ENCODE assay signal across 27 mouse cellular contexts in the genomic region with DNA sequence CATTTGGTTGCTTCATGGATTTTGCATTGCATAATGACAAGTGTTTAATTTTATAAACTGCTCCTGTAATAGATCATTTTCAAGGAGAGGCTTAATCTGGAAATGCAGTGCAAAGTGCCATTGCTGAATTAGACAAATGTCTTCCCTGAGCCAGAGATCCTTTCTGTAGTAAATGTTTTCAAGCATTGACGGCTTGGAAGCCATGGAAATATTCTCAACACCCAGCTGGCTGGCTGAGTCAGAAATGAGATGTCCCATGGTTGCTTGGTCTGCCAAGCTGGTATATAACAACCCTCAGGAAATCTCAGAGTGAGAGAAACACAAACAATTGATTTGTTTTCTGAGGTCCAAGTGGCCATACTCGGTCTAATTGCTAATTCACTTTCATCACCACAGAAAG.
DNase-seq lines count a peak whose midpoint lies in the region; ATAC-seq and TF ChIP-seq lines count a peak whose summit lies in the region.
"Had no signal": no experiment of that assay in that cellular context is flagged by ENCODE, and none has a peak within 500 bp of the region (broad histone marks: within the 10 kb centered on the region; RNA-seq: fewer than 3 reads in every experiment).

No protein-coding gene starts in this region.

- intact Hi-C loops in left cerebral cortex, postnatal 14 days (cut with DNase I) = loop anchor here (10.0 kb wide), 2 partner anchors 242 to 992 kb away; no protein-coding TSS in a partner anchor

- H3K36me3 ChIP-seq in forebrain, postnatal 0 days (ENCODE audit: insufficient read depth) = no peaks in the 10 kb centered on the region
- no peaks in the 10 kb centered on the region for H3K36me3 ChIP-seq in forebrain, embryonic 15.5 days
- H3K36me3 ChIP-seq: embryonic facial prominence, embryonic 12.5 days; heart, embryonic 15.5 days; hindbrain, embryonic 15.5 days; limb, embryonic 12.5 days; midbrain, embryonic 10.5 days; neural tube, embryonic 13.5 days had no signal

- 38% methylated on average over 2 of the region's 2 CpGs for WGBS in forebrain, postnatal 0 days
- 52% methylated on average over 2 of the region's 2 CpGs for WGBS in forebrain, embryonic 15.5 days

- peak; percentile 61 for DNase-seq in forebrain, postnatal 0 days
- peak in 1 of 2 experiments; percentile 63 for DNase-seq in layer of hippocampus, adult 2 months (ENCODE audit: low spot score in 2 of 2)
- no peak for DNase-seq in layer of hippocampus, postnatal 25 days (ENCODE audit: extremely low spot score in 1 of 2, low spot score in 1 of 2)
- peak; percentile 74 for DNase-seq in brain, adult 2 months (ENCODE audit: low read depth, low spot score)
- DNase-seq in left cerebral cortex, postnatal 14 days (ENCODE audit: low spot score in 2 of 2) = peak; percentile 49 to 51
- DNase-seq in testis, postnatal 14 days (ENCODE audit: low spot score) = no peak
- no peak for DNase-seq in urinary bladder, postnatal 36 days (ENCODE audit: low spot score in 2 of 2)
- DNase-seq: adrenal gland, postnatal 36 days; cerebellum, adult 11 months; cerebellum, postnatal 14 days; heart, postnatal 36 days; kidney, adult 2 months; lung, adult 18-20 months; lung, postnatal 10 days; retina, postnatal 1 day; spleen, adult 18-20 months had no signal

- H3K27me3 ChIP-seq in forebrain, postnatal 0 days (ENCODE audit: insufficient read depth, low read length) = no peaks in the 10 kb centered on the region
- no peaks in the 10 kb centered on the region for H3K27me3 ChIP-seq in forebrain, embryonic 15.5 days
- H3K27me3 ChIP-seq: embryonic facial prominence, embryonic 12.5 days; hindbrain, embryonic 15.5 days had no signal

- no peak overlapping the region for H3K4me2 ChIP-seq in forebrain, postnatal 0 days (ENCODE audit: low read depth)
- no peak overlapping the region for H3K4me2 ChIP-seq in forebrain, embryonic 15.5 days (replicated peaks)
- H3K4me2 ChIP-seq: embryonic facial prominence, embryonic 12.5 days; heart, embryonic 15.5 days; hindbrain, embryonic 15.5 days; limb, embryonic 12.5 days; liver, embryonic 11.5 days; neural tube, embryonic 13.5 days had no signal

- ATAC-seq in forebrain, postnatal 0 days = peak; percentile 30; the same call in 1 of the 2 replicates
- ATAC-seq in forebrain, embryonic 15.5 days (replicated peaks) = no peak
- ATAC-seq: midbrain, embryonic 16.5 days had no signal

- H3K4me3 ChIP-seq in forebrain, postnatal 0 days (ENCODE audit: low read depth, low read length) = no peak overlapping the region
- no peak overlapping the region for H3K4me3 ChIP-seq in forebrain, embryonic 15.5 days
- no peak overlapping the region for H3K4me3 ChIP-seq in layer of hippocampus, adult 2 months
- H3K4me3 ChIP-seq: embryonic facial prominence, embryonic 12.5 days; heart, embryonic 15.5 days; hindbrain, embryonic 15.5 days; limb, embryonic 12.5 days; midbrain, embryonic 10.5 days; myocyte; neural tube, embryonic 13.5 days had no signal

- peak overlapping the region; percentile 15; the same call in 1 of the 2 replicates for H3K27ac ChIP-seq in forebrain, postnatal 0 days (ENCODE audit: low read depth, low read length)
- no peak overlapping the region; the same call in 1 of the 2 replicates for H3K27ac ChIP-seq in forebrain, embryonic 15.5 days (replicated peaks)
- H3K27ac ChIP-seq in layer of hippocampus, adult 2 months = peak overlapping the region; percentile 67
- H3K27ac ChIP-seq: embryonic facial prominence, embryonic 12.5 days; heart, embryonic 15.5 days; hindbrain, embryonic 15.5 days; kidney, postnatal 0 days; limb, embryonic 12.5 days; midbrain, embryonic 10.5 days; neural tube, embryonic 13.5 days had no signal

- peaks cover 7% of the 10 kb centered on the region; the same call in 1 of the 2 replicates for H3K4me1 ChIP-seq in forebrain, postnatal 0 days (ENCODE audit: insufficient read depth)
- H3K4me1 ChIP-seq in forebrain, embryonic 15.5 days = peaks cover 17% of the 10 kb centered on the region
- H3K4me1 ChIP-seq: embryonic facial prominence, embryonic 12.5 days; heart, embryonic 15.5 days; limb, embryonic 12.5 days; midbrain, embryonic 10.5 days had no signal

- no peak for TF ChIP-seq CTCF in forebrain, postnatal 0 days (IDR thresholded peaks at IDR 0.05; ENCODE audit: low read depth)
- no peak for TF ChIP-seq CTCF in layer of hippocampus, adult 2 months (conservative IDR thresholded peaks at IDR 0.05)

- no peak overlapping the region for H3K9ac ChIP-seq in forebrain, postnatal 0 days
- H3K9ac ChIP-seq in forebrain, embryonic 15.5 days (replicated peaks) = no peak overlapping the region
- H3K9ac ChIP-seq: embryonic facial prominence, embryonic 12.5 days; heart, embryonic 15.5 days; hindbrain, embryonic 15.5 days; limb, embryonic 12.5 days; neural tube, embryonic 13.5 days had no signal

- no peaks in the 10 kb centered on the region for H3K9me3 ChIP-seq in forebrain, postnatal 0 days (ENCODE audit: low read length)
- H3K9me3 ChIP-seq in forebrain, embryonic 15.5 days = no peaks in the 10 kb centered on the region
- H3K9me3 ChIP-seq: embryonic facial prominence, embryonic 12.5 days; heart, embryonic 15.5 days; hindbrain, embryonic 15.5 days; midbrain, embryonic 10.5 days; neural tube, embryonic 13.5 days had no signal

Comparison
In these comparisons a context has a peak if more than half of its experiments do, and no peak if none do; other contexts are left out.
1. DNase-seq: peak in forebrain, postnatal 0 days (single experiment), brain, adult 2 months (single experiment) and left cerebral cortex, postnatal 14 days (2 of 2); none in layer of hippocampus, postnatal 25 days (0 of 2), testis, postnatal 14 days (single experiment) and urinary bladder, postnatal 36 days (0 of 2).